Mouse (Mus musculus): ENCODE measurements at regions not wholly inside any gene's neighbourhood (a gene's known extent, or its start where the extent isn't known, plus 50 kb on each side); places are given as distances from the start of the nearest gene placed in this dataset.

- DNase-seq (ENCODE audit: low spot score in 2 of 2), result no peak
Observed at GRCm38 (mm10) chr1:3012530-3012929, 1795.2 kb upstream of the Gm37988 start.

- no peak for DNase-seq (ENCODE audit: low spot score in 2 of 2)
Observed at GRCm38 (mm10) chr1:3062759-3063158, 1744.9 kb upstream of the Gm37988 start.

GRCm38 (mm10) chr1:3094375-3094774 lies 1713.3 kb upstream of the Gm37988 start:
- no peak for DNase-seq (ENCODE audit: low spot score in 2 of 2)

GRCm38 (mm10) chr1:3094910-3095309 lies 1712.8 kb upstream of the Gm37988 start:
- DNase-seq (ENCODE audit: low spot score in 2 of 2), result peak in 1 of 2 experiments; percentile 8

- no peak for DNase-seq (ENCODE audit: low spot score in 2 of 2)
Observed at GRCm38 (mm10) chr1:3113564-3113963, 1694.1 kb upstream of the Gm37988 start.

GRCm38 (mm10) chr1:3119498-3120391 lies 1687.9 kb upstream of the Gm37988 start:
- DNase-seq (ENCODE audit: low spot score in 2 of 2), result peak in 1 of 2 experiments; percentile 8

GRCm38 (mm10) chr1:3120392-3120690 lies 1687.4 kb upstream of the Gm37988 start:
- DNase-seq (ENCODE audit: low spot score in 2 of 2), result peak in 1 of 2 experiments; percentile 48

GRCm38 (mm10) chr1:3121288-3121687 lies 1686.4 kb upstream of the Gm37988 start:
- DNase-seq (ENCODE audit: low spot score in 2 of 2), result peak; percentile 30 to 77

- DNase-seq (ENCODE audit: low spot score in 2 of 2), result no peak
Observed at GRCm38 (mm10) chr1:3121745-3122144, 1685.9 kb upstream of the Gm37988 start.

Data from right cerebral cortex, postnatal 36 days (tissue).